Mouse (Mus musculus) right cerebral cortex, postnatal 14 days (tissue): ENCODE results near the gene Dnal1.

Source experiments
- DNase-seq: peaks from one replicate; pipeline ENCODE4 v3.0.0; 2022

Dnal1 gene

GRCm38 (mm10) chr12:84187752-84188601 is 73.8 kb downstream of the Dnal1 start:
- DNase-seq, result peak; percentile 8

GRCm38 (mm10) chr12:84188881-84189444 is 74.8 kb downstream of the Dnal1 start:
- DNase-seq, result peak; percentile 5

GRCm38 (mm10) chr12:84190151-84190820 is 76.1 kb downstream of the Dnal1 start:
- peak; percentile 7 for DNase-seq

- DNase-seq, result peak; percentile 2
Measured at GRCm38 (mm10) chr12:84191190-84191589, 77.0 kb downstream of the Dnal1 start.

- peak; percentile 3 for DNase-seq
Measured at GRCm38 (mm10) chr12:84191770-84192169, 77.6 kb downstream of the Dnal1 start.

- peak; percentile 12 for DNase-seq
Measured at GRCm38 (mm10) chr12:84192280-84192679, 78.1 kb downstream of the Dnal1 start.

GRCm38 (mm10) chr12:84192741-84193641 is 78.8 kb downstream of the Dnal1 start:
- DNase-seq, result peak; percentile 80

GRCm38 (mm10) chr12:84193642-84194399 is 79.7 kb downstream of the Dnal1 start:
- DNase-seq, result peak; percentile 87

- DNase-seq, result no peak
Measured at GRCm38 (mm10) chr12:84194400-84195109, 80.4 kb downstream of the Dnal1 start.

- no peak for DNase-seq
Measured at GRCm38 (mm10) chr12:84195195-84195594, 81.0 kb downstream of the Dnal1 start.
